Mouse (Mus musculus) neutrophil, adult 5-6 weeks (primary cell): ENCODE measurements at regions not wholly inside any gene's neighbourhood (a gene's known extent, or its start where the extent isn't known, plus 50 kb on each side); places are given as distances from the start of the nearest gene placed in this dataset.

Experiments used
- ATAC-seq: fragments of 151-379, 151-347 bp; 2 replicates; pipeline ENCODE4 v1.8.0; 2017; ENCODE audit warnings: mild to moderate bottlenecking, moderate TSS enrichment; ENCODE audit not compliant: insufficient number of reproducible peaks, poor library complexity, low FRiP score, severe bottlenecking; ENCODE audit errors: extremely low read depth

DNA sequence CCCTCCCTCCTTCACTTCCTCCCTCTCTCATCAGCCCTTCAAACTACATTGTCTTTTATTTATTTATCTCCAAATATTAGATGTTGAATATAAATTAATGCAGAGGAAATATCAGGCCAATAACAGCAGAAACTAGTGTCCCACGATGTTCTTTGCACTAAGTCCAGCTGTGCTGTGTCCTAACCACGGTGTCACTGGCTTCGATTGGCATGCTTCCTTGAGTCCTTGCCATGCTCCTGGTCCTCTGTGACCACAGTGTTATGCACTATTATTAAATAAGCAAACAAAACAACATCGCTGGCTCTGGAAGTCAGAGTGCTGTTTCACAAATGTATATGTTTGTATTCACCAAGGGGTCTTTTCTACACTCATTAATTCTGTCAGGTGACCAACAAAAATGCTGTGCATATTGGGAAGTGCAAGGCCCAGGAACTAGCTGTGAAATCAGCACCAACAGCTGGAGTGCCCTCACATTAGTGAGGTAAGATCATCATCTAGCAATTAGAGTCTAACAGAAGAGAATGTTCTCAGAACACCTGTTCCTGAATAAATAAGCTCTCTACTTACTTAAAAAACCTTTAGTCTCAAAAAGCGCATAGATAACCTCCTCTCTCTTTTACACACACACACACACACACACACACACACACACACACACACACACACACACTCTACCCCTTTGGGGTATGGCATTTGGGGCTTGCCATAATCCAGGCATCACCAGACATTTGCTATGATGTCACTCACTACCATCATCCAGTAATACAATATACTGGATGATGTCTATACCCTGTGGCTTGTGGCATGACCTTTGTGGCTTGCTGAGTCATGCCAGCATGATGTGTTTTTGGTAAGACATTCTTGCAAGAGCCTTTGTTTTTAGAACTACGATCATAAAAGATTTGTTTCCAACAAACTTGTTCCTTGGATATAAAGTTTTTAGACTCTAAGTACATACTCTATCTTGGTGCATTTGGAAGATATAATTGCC lies 81.9 kb upstream of the Rgs2 start:
- ATAC-seq, result peak; percentile 55; the same call in 1 of the 2 replicates

DNA sequence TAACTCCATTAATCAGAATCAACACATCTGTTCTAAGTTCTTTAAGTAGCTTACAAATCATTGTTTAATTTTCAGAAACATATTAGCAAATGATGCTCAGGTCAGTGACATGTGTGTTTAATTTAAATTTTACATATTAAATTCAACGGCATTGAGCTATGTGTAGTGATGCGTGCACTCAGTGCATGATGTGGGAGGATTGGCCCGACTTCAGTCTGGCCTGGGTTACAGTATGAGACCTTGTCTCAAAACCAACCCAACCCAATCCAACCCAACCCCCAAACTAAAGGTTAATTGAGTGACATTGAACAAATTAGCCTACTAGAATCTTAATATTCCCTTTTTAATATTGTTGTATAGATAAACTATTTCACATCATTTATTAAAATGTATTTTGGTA lies 75.0 kb upstream of the Rgs2 start:
- no peak for ATAC-seq

DNA sequence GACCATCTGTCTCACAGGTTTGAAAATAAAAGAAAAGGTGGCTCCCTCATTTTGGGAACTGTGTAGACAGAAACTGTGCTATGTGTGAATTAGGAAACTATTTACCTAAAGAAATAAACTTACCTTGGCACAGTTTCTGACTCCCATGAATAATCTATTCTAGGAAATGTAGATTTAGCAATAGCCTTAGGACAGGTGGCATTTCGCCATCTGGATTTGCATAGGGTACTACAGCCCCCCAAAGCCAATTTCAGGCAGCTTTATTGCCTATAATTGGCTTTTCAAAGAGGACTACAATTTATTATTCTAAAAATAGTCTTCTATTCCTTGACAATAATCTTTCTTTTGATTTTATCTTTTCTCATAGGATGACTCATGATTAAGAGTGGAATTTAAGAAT lies 74.5 kb upstream of the Rgs2 start:
- ATAC-seq, result no peak

DNA sequence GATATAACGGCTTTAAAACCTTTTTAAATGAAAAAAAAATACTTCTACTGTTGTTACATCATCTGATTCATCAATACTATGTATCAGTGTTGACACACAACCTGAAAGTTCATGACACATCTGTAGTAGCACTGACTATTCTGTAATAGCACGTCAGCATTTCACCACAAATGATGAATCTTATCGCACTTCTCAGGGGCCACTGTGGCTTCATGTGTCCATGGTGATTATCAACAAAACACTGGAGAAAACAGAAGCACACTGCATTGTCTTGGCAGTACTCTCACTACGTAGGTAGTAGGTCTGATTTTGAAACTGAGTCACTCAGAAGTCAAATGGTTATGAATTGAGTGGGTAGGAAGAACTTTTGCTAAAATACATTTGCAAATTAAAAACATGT lies 72.0 kb upstream of the Rgs2 start:
- ATAC-seq, result no peak

DNA sequence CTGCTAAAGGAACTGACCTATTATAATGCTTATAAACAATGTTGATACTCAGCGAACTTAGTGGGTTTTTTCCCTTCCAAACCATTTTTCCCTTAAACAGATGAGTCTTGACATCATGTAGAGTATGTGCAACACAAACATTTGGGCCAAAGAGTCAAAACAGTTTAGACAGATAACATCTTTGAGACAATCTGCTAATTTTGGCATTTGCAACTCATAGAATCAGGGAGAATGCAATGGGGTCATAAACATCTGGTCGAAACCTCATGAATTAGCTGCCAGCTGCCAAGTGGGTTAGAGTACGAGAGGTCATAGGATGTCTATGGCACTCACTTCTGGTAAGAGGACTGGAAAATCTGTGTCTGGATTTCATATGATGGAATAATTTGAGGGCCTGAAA lies 57.3 kb upstream of the Rgs2 start:
- ATAC-seq, result no peak

DNA sequence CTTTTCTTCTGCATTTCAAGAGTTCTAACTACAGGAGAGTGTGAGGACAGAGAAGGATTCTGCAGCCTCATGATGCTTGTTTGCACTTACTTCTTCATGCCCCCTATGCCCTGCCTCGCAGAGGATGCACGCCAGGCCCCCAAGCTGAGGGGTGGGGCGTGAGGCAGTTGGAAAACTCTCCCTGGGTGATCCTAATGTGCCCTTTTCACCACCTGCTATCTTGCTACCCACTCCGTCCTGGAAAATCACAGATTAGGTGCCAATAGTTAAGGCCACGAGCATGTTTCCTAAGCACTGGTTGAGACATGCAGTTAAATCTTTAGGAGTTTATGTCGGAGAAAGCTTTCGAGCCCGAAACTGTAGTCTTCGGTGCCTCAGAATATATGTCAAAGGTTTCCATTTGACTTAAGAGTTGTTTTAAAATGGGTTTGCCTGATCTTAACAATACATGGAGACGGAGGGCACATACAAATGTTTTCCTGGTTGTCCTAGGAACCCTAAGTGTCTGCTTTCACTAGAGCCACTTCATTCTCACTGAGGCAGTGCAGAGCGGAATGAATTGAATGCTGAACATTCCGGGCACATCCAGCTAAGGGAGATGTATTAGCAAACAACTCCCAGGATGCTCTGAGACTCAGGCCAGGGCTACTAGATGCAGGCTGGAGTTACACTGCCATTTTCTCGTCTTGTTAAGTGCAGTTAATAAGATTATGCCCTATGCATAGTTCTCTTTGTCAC lies 51.7 kb upstream of the Rgs2 start:
- ATAC-seq, result no peak
